ENCODE assay signal across 18 mouse cellular contexts in the genomic region with DNA sequence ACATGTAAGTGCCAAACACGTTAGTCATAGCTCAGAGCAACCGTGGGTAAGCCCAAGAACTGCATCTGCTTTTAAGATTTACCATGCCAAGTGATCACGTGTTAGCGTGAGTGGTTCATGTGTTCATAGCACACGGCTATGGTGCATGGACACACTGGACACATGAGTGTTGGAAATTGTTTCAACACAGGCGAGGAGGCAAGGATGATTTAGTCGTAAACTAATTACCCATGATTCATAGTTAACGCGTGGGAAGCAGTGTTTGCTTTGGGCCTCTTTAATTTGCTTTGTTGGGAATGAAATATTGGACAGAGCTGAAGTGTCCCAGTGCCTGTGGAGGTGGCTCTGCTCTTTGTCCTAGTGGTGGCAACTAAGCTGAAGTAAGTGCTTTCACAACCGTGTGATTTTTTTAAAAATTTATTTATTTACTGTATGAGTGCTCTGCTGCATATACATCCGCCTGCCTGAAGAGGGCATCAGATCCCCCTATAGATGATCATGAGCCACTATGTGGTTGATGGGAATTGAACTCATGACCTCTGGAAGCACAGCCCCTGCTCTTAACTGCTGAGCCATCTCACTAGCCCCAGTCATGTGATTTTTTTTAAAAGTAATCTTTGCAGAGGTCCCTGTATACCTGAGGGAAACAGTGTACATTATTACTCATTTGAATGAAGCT. TPM values are rescaled to one million over a fixed set of nuclear protein-coding genes. Genes with fewer than 3 reads are reported as not detected.
DNase-seq lines count a peak whose midpoint lies in the region; ATAC-seq and TF ChIP-seq lines count a peak whose summit lies in the region.
"Had no signal": no experiment of that assay in that cellular context is flagged by ENCODE, and none has a peak within 500 bp of the region (broad histone marks: within the 10 kb centered on the region; RNA-seq: fewer than 3 reads in every experiment).

No protein-coding gene starts in this region.

- no peak for TF ChIP-seq POLR2A in CH12.LX (IDR thresholded peaks at IDR 0.05; ENCODE audit: low read depth, low read length)

- TF ChIP-seq EP300 in CH12.LX (IDR thresholded peaks at IDR 0.05; ENCODE audit: low read length), result no peak

- H3K4me3 ChIP-seq in forebrain, postnatal 0 days (ENCODE audit: low read depth, low read length), result no peak overlapping the region
- H3K4me3 ChIP-seq in forebrain, embryonic 10.5 days, result no peak overlapping the region
- no peak overlapping the region for H3K4me3 ChIP-seq in left cerebral cortex, adult 2 months
- no peak overlapping the region for H3K4me3 ChIP-seq in CH12.LX (replicated peaks in 1 of 3; ENCODE audit: low read depth in 2 of 3, low read length in 2 of 3, poor library complexity in 1 of 3)
- H3K4me3 ChIP-seq: heart, embryonic 13.5 days; liver, embryonic 13.5 days; neural tube, embryonic 15.5 days had no signal

- dilution Hi-C loops in CH12.LX (cut with MboI; ENCODE audit: extremely low pct_ligation_motif_present, extremely low pct_unique_long_range_greater_than_20kb, low sequenced_read_pairs), result no loop called here

- no peak overlapping the region for H3K4me2 ChIP-seq in forebrain, postnatal 0 days (ENCODE audit: low read depth)
- H3K4me2 ChIP-seq in CH12.LX (ENCODE audit: insufficient read depth, low read depth, poor library complexity, severe bottlenecking), result no peak overlapping the region
- H3K4me2 ChIP-seq: heart, embryonic 13.5 days; liver, embryonic 13.5 days; neural tube, embryonic 15.5 days had no signal

- TF ChIP-seq RAD21 in CH12.LX (IDR thresholded peaks at IDR 0.05; ENCODE audit: low read depth, low read length), result peak; percentile 28

- in situ Hi-C loops in CH12.LX (cut with MboI; ENCODE audit: low pct_ligation_motif_present, low pct_unique_long_range_greater_than_20kb, low sequenced_read_pairs), result loop anchor here (25.0 kb wide), 1 partner anchor 796 kb away; no protein-coding TSS in a partner anchor

- no peaks in the 10 kb centered on the region for H3K79me2 ChIP-seq in CH12.LX (replicated peaks; ENCODE audit: control insufficient read depth, extremely low read depth, insufficient read depth, poor library complexity, severe bottlenecking)

- H3K27ac ChIP-seq in forebrain, postnatal 0 days (ENCODE audit: low read depth, low read length), result no peak overlapping the region
- H3K27ac ChIP-seq in forebrain, embryonic 10.5 days, result no peak overlapping the region
- no peak overlapping the region for H3K27ac ChIP-seq in left cerebral cortex, adult 2 months
- H3K27ac ChIP-seq in CH12.LX (ENCODE audit: insufficient read depth, low read depth), result no peak overlapping the region
- H3K27ac ChIP-seq: heart, embryonic 13.5 days; liver, embryonic 13.5 days; macrophage; neural tube, embryonic 15.5 days had no signal

- peak; percentile 38 for TF ChIP-seq CTCF in forebrain, postnatal 0 days (IDR thresholded peaks at IDR 0.05; ENCODE audit: low read depth)
- peak; percentile 35 for TF ChIP-seq CTCF in left cerebral cortex, adult 2 months (IDR thresholded peaks at IDR 0.05)
- TF ChIP-seq CTCF in CH12.LX (conservative IDR thresholded peaks at IDR 0.05 in 1 of 2, IDR thresholded peaks at IDR 0.05 in 1 of 2; ENCODE audit: low read depth in 2 of 2, low read length in 2 of 2), result peak in 1 of 2 experiments; percentile 46; a peak in 3 of 4 replicates

- DNase-seq in forebrain, postnatal 0 days, result no peak
- no peak for DNase-seq in forebrain, embryonic 10.5 days (ENCODE audit: extremely low spot score, low spot score)
- DNase-seq in left cerebral cortex, adult 2 months (ENCODE audit: extremely low spot score in 1 of 2, low spot score in 2 of 2), result no peak
- no peak for DNase-seq in left cerebral cortex, postnatal 36 days (ENCODE audit: low spot score in 2 of 2)
- no peak for DNase-seq in CH12.LX (ENCODE audit: extremely low read depth)
- DNase-seq in embryo, embryonic 10 days (ENCODE audit: low spot score), result no peak
- DNase-seq in ovary, postnatal 14 days (ENCODE audit: low spot score), result no peak
- DNase-seq: adrenal gland, postnatal 10 days; cerebellum, adult 9-11 months; kidney, adult 11 months; liver, embryonic 13.5 days had no signal

- intact Hi-C loops in left cerebral cortex, adult 2 months (cut with DNase I), result no loop called here
- intact Hi-C loops in left cerebral cortex, postnatal 36 days (cut with DNase I), result no loop called here

- no peak overlapping the region for H3K9ac ChIP-seq in forebrain, postnatal 0 days
- H3K9ac ChIP-seq in CH12.LX (ENCODE audit: insufficient read depth, low read depth), result no peak overlapping the region
- H3K9ac ChIP-seq: heart, embryonic 13.5 days; liver, embryonic 13.5 days; neural tube, embryonic 15.5 days had no signal

- H3K9me3 ChIP-seq in forebrain, postnatal 0 days (ENCODE audit: low read length), result no peaks in the 10 kb centered on the region
- no peaks in the 10 kb centered on the region for H3K9me3 ChIP-seq in forebrain, embryonic 10.5 days
- no peaks in the 10 kb centered on the region for H3K9me3 ChIP-seq in CH12.LX (replicated peaks; ENCODE audit: low read length)
- H3K9me3 ChIP-seq: heart, embryonic 13.5 days; liver, embryonic 13.5 days; neural tube, embryonic 15.5 days had no signal

- no peaks in the 10 kb centered on the region for H3K36me3 ChIP-seq in forebrain, postnatal 0 days (ENCODE audit: insufficient read depth)
- no peaks in the 10 kb centered on the region for H3K36me3 ChIP-seq in forebrain, embryonic 10.5 days (replicated peaks)
- H3K36me3 ChIP-seq in CH12.LX (replicated peaks in 1 of 2; ENCODE audit: control insufficient read depth in 1 of 2, insufficient read depth in 1 of 2, low read length in 1 of 2), result peaks cover 0 to 14% of the 10 kb centered on the region in 2 experiments
- H3K36me3 ChIP-seq: heart, embryonic 13.5 days; liver, embryonic 13.5 days; neural tube, embryonic 15.5 days had no signal

- ATAC-seq in forebrain, postnatal 0 days, result no peak
- peak; percentile 47 for ATAC-seq in granulocyte monocyte progenitor cell, adult 5-6 weeks (replicated peaks; ENCODE audit: poor library complexity, severe bottlenecking)

- H3K4me1 ChIP-seq in forebrain, postnatal 0 days (ENCODE audit: insufficient read depth), result peaks cover 3% of the 10 kb centered on the region; the same call in 1 of the 2 replicates
- H3K4me1 ChIP-seq in forebrain, embryonic 10.5 days, result peaks cover 8% of the 10 kb centered on the region; the same call in 1 of the 2 replicates
- peaks cover 24 to 66% of the 10 kb centered on the region in 2 experiments for H3K4me1 ChIP-seq in CH12.LX (ENCODE audit: control insufficient read depth in 1 of 2, insufficient read depth in 2 of 2)
- H3K4me1 ChIP-seq: neural tube, embryonic 15.5 days had no signal

- H3K27me3 ChIP-seq in forebrain, postnatal 0 days (ENCODE audit: insufficient read depth, low read length), result no peaks in the 10 kb centered on the region
- H3K27me3 ChIP-seq in forebrain, embryonic 10.5 days (ENCODE audit: poor library complexity, severe bottlenecking), result peaks cover 28% of the 10 kb centered on the region
- no peaks in the 10 kb centered on the region for H3K27me3 ChIP-seq in CH12.LX (replicated peaks)
- H3K27me3 ChIP-seq: heart, embryonic 13.5 days; liver, embryonic 13.5 days; neural tube, embryonic 15.5 days had no signal

- WGBS in forebrain, postnatal 0 days, result 85% methylated on average over 11 of the region's 11 CpGs
- WGBS in forebrain, embryonic 10.5 days, result 84% methylated on average over 11 of the region's 11 CpGs

TF ChIP-seq in CH12.LX, 34 proteins besides CTCF, POLR2A, EP300 and RAD21:
- no peak for TF ChIP-seq NELFE (IDR thresholded peaks at IDR 0.05; ENCODE audit: low read depth, low read length)
- peak; percentile 23; the same call in 1 of the 2 replicates for TF ChIP-seq ZNF384 (IDR thresholded peaks at IDR 0.05; ENCODE audit: low read depth, low read length)
- no peak for TF ChIP-seq GABPA (IDR thresholded peaks at IDR 0.05; ENCODE audit: insufficient replicate concordance, low read depth, low read length)
- TF ChIP-seq SMC3 (IDR thresholded peaks at IDR 0.05; ENCODE audit: low read depth, low read length), result peak; percentile 18; the same call in 1 of the 2 replicates

RNA-seq across cellular contexts. Expression of a gene that starts 46.6 kb away (rescaled TPM):
- total RNA-seq in forebrain, postnatal 0 days (2014; rRNA removed), result not detected in 2 replicates
- 0.22 TPM in 1 of 2 replicates, not detected in the other for polyA plus RNA-seq in forebrain, postnatal 0 days (2015; fragmentation: Nextera tagmentation; extraction: Ambion mirVana)
- polyA plus RNA-seq in forebrain, embryonic 10.5 days (2016; fragmentation: Nextera tagmentation; extraction: Ambion mirVana), result 0.16 and 0.20 TPM in 2 replicates
- total RNA-seq in left cerebral cortex, adult 2 months (2021), result not detected
- total RNA-seq in left cerebral cortex, postnatal 36 days (2021), result not detected
- total RNA-seq in CH12.LX (2012; rRNA removed) (0.17 and 0.25 TPM in 2 replicates), CH12.LX (2014; rRNA removed) (not detected in 2 replicates)
- polyA plus RNA-seq in CH12.LX (2012; ENCODE audit: insufficient read length, low read depth), result 0.20 and 0.53 TPM in 2 replicates
- not detected in 2 replicates for total RNA-seq in granulocyte monocyte progenitor cell, adult 5-6 weeks (2014; fragmentation: Nextera tagmentation)
- not detected in 2 replicates for total RNA-seq in granulocyte monocyte progenitor cell, adult 5-6 weeks (2017)
- total RNA-seq: layer of hippocampus, adult 8-10 months; left cerebral cortex, postnatal 10 days; monocyte, adult 5-6 weeks had no signal
- polyA plus RNA-seq: liver, embryonic 13.5 days; macrophage had no signal
